Comparison of ENCODE assay signal across 19 mouse cellular contexts in genomic region chr16:34742930-34743329, GRCm38 (mm10). TPM values are rescaled to one million over a fixed set of nuclear protein-coding genes. Genes with fewer than 3 reads are reported as not detected.
DNase-seq lines count a peak whose midpoint lies in the region; ATAC-seq and TF ChIP-seq lines count a peak whose summit lies in the region.
"Had no signal": no experiment of that assay in that cellular context is flagged by ENCODE, and none has a peak within 500 bp of the region (broad histone marks: within the 10 kb centered on the region; RNA-seq: fewer than 3 reads in every experiment).

No protein-coding gene starts in this region.

- H3K9me3 ChIP-seq in intestine, postnatal 0 days (ENCODE audit: control insufficient read depth), result no peaks in the 10 kb centered on the region
- no peaks in the 10 kb centered on the region for H3K9me3 ChIP-seq in intestine, embryonic 15.5 days
- H3K9me3 ChIP-seq in liver, postnatal 0 days (ENCODE audit: low read length), result no peaks in the 10 kb centered on the region
- H3K9me3 ChIP-seq: embryonic facial prominence, embryonic 15.5 days; forebrain, embryonic 12.5 days; hindbrain, embryonic 12.5 days; liver, embryonic 13.5 days; neural tube, embryonic 13.5 days had no signal

- H3K4me3 ChIP-seq in intestine, postnatal 0 days (ENCODE audit: low read depth, low read length), result no peak overlapping the region
- H3K4me3 ChIP-seq in intestine, embryonic 15.5 days (replicated peaks), result no peak overlapping the region
- H3K4me3 ChIP-seq in liver, postnatal 0 days (ENCODE audit: low read depth, low read length), result no peak overlapping the region
- H3K4me3 ChIP-seq: embryonic facial prominence, embryonic 15.5 days; forebrain, embryonic 12.5 days; hindbrain, embryonic 12.5 days; liver, embryonic 13.5 days; megakaryocyte, embryonic 14.5 days; neural tube, embryonic 13.5 days had no signal

- no peak for ATAC-seq in intestine, postnatal 0 days
- no peak for ATAC-seq in intestine, embryonic 15.5 days
- ATAC-seq in liver, postnatal 0 days, result no peak
- ATAC-seq: intestine, embryonic 16.5 days had no signal

- WGBS in intestine, postnatal 0 days, result 51% methylated on average over 2 of the region's 2 CpGs
- WGBS in intestine, embryonic 15.5 days, result 44% methylated on average over 2 of the region's 2 CpGs
- WGBS in liver, postnatal 0 days (ENCODE audit: insufficient replicate concordance), result 57% methylated on average over 2 of the region's 2 CpGs

- no peaks in the 10 kb centered on the region; the same call in 1 of the 2 replicates for H3K4me1 ChIP-seq in intestine, postnatal 0 days (replicated peaks; ENCODE audit: control insufficient read depth, insufficient read depth, low read length)
- H3K4me1 ChIP-seq in intestine, embryonic 15.5 days (replicated peaks), result peaks cover 4% of the 10 kb centered on the region; the same call in 1 of the 2 replicates
- peaks cover 3% of the 10 kb centered on the region; the same call in 1 of the 2 replicates for H3K4me1 ChIP-seq in liver, postnatal 0 days (ENCODE audit: insufficient read depth)

- H3K9ac ChIP-seq in intestine, postnatal 0 days (ENCODE audit: low read depth, low read length), result no peak overlapping the region
- no peak overlapping the region for H3K9ac ChIP-seq in intestine, embryonic 15.5 days
- no peak overlapping the region for H3K9ac ChIP-seq in liver, postnatal 0 days (replicated peaks)
- H3K9ac ChIP-seq: embryonic facial prominence, embryonic 15.5 days; forebrain, embryonic 12.5 days; hindbrain, embryonic 12.5 days; liver, embryonic 13.5 days; neural tube, embryonic 13.5 days had no signal

- intact Hi-C loops in left cerebral cortex, postnatal 14 days (cut with DNase I), result loop anchor here (10.0 kb wide), 1 partner anchor 132 kb away; no protein-coding TSS in a partner anchor

- H3K4me2 ChIP-seq in intestine, postnatal 0 days (replicated peaks; ENCODE audit: low read depth), result no peak overlapping the region
- no peak overlapping the region for H3K4me2 ChIP-seq in intestine, embryonic 15.5 days (replicated peaks)
- H3K4me2 ChIP-seq in liver, postnatal 0 days (ENCODE audit: low read depth, low read length), result no peak overlapping the region
- H3K4me2 ChIP-seq: embryonic facial prominence, embryonic 15.5 days; forebrain, embryonic 12.5 days; hindbrain, embryonic 12.5 days; liver, embryonic 13.5 days; neural tube, embryonic 13.5 days had no signal

- H3K27ac ChIP-seq in intestine, postnatal 0 days (ENCODE audit: low read depth, low read length), result no peak overlapping the region
- no peak overlapping the region for H3K27ac ChIP-seq in intestine, embryonic 15.5 days
- no peak overlapping the region for H3K27ac ChIP-seq in liver, postnatal 0 days (ENCODE audit: low read depth)
- H3K27ac ChIP-seq: embryonic facial prominence, embryonic 15.5 days; forebrain, embryonic 12.5 days; hindbrain, embryonic 12.5 days; liver, embryonic 13.5 days; neural tube, embryonic 13.5 days had no signal

- TF ChIP-seq CTCF in intestine, postnatal 0 days (IDR thresholded peaks at IDR 0.05; ENCODE audit: low read depth), result peak; percentile 31
- peak; percentile 37 for TF ChIP-seq CTCF in liver, postnatal 0 days (IDR thresholded peaks at IDR 0.05; ENCODE audit: low read depth)

- H3K36me3 ChIP-seq in intestine, postnatal 0 days (ENCODE audit: control insufficient read depth, insufficient read depth), result no peaks in the 10 kb centered on the region
- no peaks in the 10 kb centered on the region for H3K36me3 ChIP-seq in intestine, embryonic 15.5 days
- no peaks in the 10 kb centered on the region for H3K36me3 ChIP-seq in liver, postnatal 0 days (replicated peaks; ENCODE audit: insufficient read depth, low read length)
- H3K36me3 ChIP-seq: embryonic facial prominence, embryonic 15.5 days; forebrain, embryonic 12.5 days; hindbrain, embryonic 12.5 days; liver, embryonic 13.5 days; neural tube, embryonic 13.5 days had no signal

- H3K27me3 ChIP-seq in intestine, postnatal 0 days (replicated peaks; ENCODE audit: control insufficient read depth, insufficient read depth, low read length), result no peaks in the 10 kb centered on the region
- H3K27me3 ChIP-seq in intestine, embryonic 15.5 days (replicated peaks), result 0 out of 2 replicates have a peak, but pooled peaks cover 3% of the 10 kb centered on the region
- H3K27me3 ChIP-seq in liver, postnatal 0 days (ENCODE audit: insufficient read depth, low read length), result peaks cover 8% of the 10 kb centered on the region

- DNase-seq in liver, postnatal 0 days, result no peak
- DNase-seq in liver (no peak), 3T3-L1 (ENCODE audit: low read depth, low spot score) (peak; percentile 27), R1 (ENCODE audit: low read depth, low spot score) (peak; percentile 32)
- no peak for DNase-seq in urinary bladder, postnatal 14 days (ENCODE audit: low spot score)
- DNase-seq in left cerebral cortex, postnatal 14 days (ENCODE audit: low spot score in 2 of 2), result no peak
- DNase-seq: adrenal gland, postnatal 14 days; cerebellum, adult 2 months; liver, embryonic 13.5 days; right cerebral cortex, postnatal 4 days; thymus, postnatal 25 days had no signal

- TF ChIP-seq EP300 in liver, postnatal 0 days (IDR thresholded peaks at IDR 0.05; ENCODE audit: low read depth), result no peak

RNA-seq across cellular contexts. Expression of gene Mylk, which starts 2.1 kb away (rescaled TPM):
- polyA plus RNA-seq in intestine, postnatal 0 days (2015; fragmentation: Nextera tagmentation; extraction: Ambion mirVana), result 562 and 659 TPM in 2 replicates
- polyA plus RNA-seq in intestine, embryonic 15.5 days (2015; fragmentation: Nextera tagmentation; extraction: Ambion mirVana), result 300 and 346 TPM in 2 replicates
- 4.9 and 5.6 TPM in 2 replicates for polyA plus RNA-seq in liver, postnatal 0 days (2015; fragmentation: Nextera tagmentation; extraction: Ambion mirVana)
- 10 to 100 TPM; 11.9 to 13.9 TPM for total RNA-seq in left cerebral cortex, postnatal 14 days (2021)

RNA-seq across cellular contexts. Expression of gene Ccdc14, which starts 52.5 kb away (rescaled TPM):
- polyA plus RNA-seq in intestine, postnatal 0 days (2015; fragmentation: Nextera tagmentation; extraction: Ambion mirVana), result 1.7 and 1.8 TPM in 2 replicates
- 4.9 and 6.0 TPM in 2 replicates for polyA plus RNA-seq in intestine, embryonic 15.5 days (2015; fragmentation: Nextera tagmentation; extraction: Ambion mirVana)
- 1.2 and 1.3 TPM in 2 replicates for polyA plus RNA-seq in liver, postnatal 0 days (2015; fragmentation: Nextera tagmentation; extraction: Ambion mirVana)
- 1 to 10 TPM; 2.0 to 2.6 TPM for total RNA-seq in left cerebral cortex, postnatal 14 days (2021)

Comparison
In these comparisons a context has a peak if more than half of its experiments do, and no peak if none do; other contexts are left out.
1. DNase-seq: peak in 3T3-L1 (single experiment) and R1 (single experiment); none in liver, postnatal 0 days (single experiment), liver (single experiment), urinary bladder, postnatal 14 days (single experiment) and left cerebral cortex, postnatal 14 days (0 of 2).
2. RNA of gene Mylk, which starts 2.1 kb away (polyA plus RNA-seq): 562 to 659 TPM in intestine, postnatal 0 days and 300 to 346 TPM in intestine, embryonic 15.5 days; 4.9 to 5.6 TPM in liver, postnatal 0 days; every median in the first group is over 10 times any median in the second.